ENCODE assay signal across 15 mouse cellular contexts in genomic region chr13:49156645-49157044, GRCm38 (mm10). TPM values are rescaled to one million over a fixed set of nuclear protein-coding genes. Genes with fewer than 3 reads are reported as not detected.
DNase-seq lines count a peak whose midpoint lies in the region; ATAC-seq and TF ChIP-seq lines count a peak whose summit lies in the region.
"Had no signal": no experiment of that assay in that cellular context is flagged by ENCODE, and none has a peak within 500 bp of the region (broad histone marks: within the 10 kb centered on the region; RNA-seq: fewer than 3 reads in every experiment).

No protein-coding gene starts in this region.

- H3K27ac ChIP-seq in gastrocnemius, adult 2 months, result no peak overlapping the region
- no peak overlapping the region for H3K27ac ChIP-seq in liver, postnatal 0 days (ENCODE audit: low read depth)
- H3K27ac ChIP-seq in liver, embryonic 11.5 days (ENCODE audit: low read depth, low read length), result no peak overlapping the region
- H3K27ac ChIP-seq: hindbrain, embryonic 10.5 days had no signal

- 71% methylated on average over 4 of the region's 4 CpGs for WGBS in liver, postnatal 0 days (ENCODE audit: insufficient replicate concordance)
- WGBS in liver, embryonic 11.5 days, result 68% methylated on average over 4 of the region's 4 CpGs

- H3K9me3 ChIP-seq in liver, postnatal 0 days (ENCODE audit: low read length), result no peaks in the 10 kb centered on the region
- no peaks in the 10 kb centered on the region for H3K9me3 ChIP-seq in liver, embryonic 11.5 days (ENCODE audit: control insufficient read depth, low read length)
- no peaks in the 10 kb centered on the region for H3K9me3 ChIP-seq in E14TG2a.4 (ENCODE audit: low read length)

- H3K4me2 ChIP-seq in liver, postnatal 0 days (ENCODE audit: low read depth, low read length), result no peak overlapping the region
- no peak overlapping the region for H3K4me2 ChIP-seq in liver, embryonic 11.5 days

- peak; percentile 52 for TF ChIP-seq CTCF in gastrocnemius, adult 2 months (IDR thresholded peaks at IDR 0.05)
- peak; percentile 54 for TF ChIP-seq CTCF in liver, postnatal 0 days (IDR thresholded peaks at IDR 0.05; ENCODE audit: low read depth)
- peak; percentile 99 for TF ChIP-seq CTCF in E14TG2a.4 (conservative IDR thresholded peaks at IDR 0.05; ENCODE audit: low read length)
- peak; percentile 34; the same call in 1 of the 2 replicates for TF ChIP-seq CTCF in brain, embryonic 14.5 days (IDR thresholded peaks at IDR 0.05; ENCODE audit: borderline replicate concordance, extremely low read depth, insufficient read depth, insufficient read length)

- intact Hi-C loops in gastrocnemius, adult 2 months (cut with DNase I), result no loop called here

- no peak for DNase-seq in gastrocnemius, adult 2 months
- DNase-seq in gastrocnemius, adult 8-10 months (ENCODE audit: low spot score in 2 of 2), result no peak
- DNase-seq in liver, postnatal 0 days, result no peak
- no peak for DNase-seq in liver, embryonic 11.5 days (ENCODE audit: low spot score)
- DNase-seq in brain, embryonic 14.5 days (ENCODE audit: low read depth), result no peak
- no peak for DNase-seq in natural killer cell, adult 2 months (ENCODE audit: low spot score in 2 of 2)
- DNase-seq: cerebellum, adult 9-10 months; kidney, adult 18-20 months; lung, adult 2 months; spleen, adult 18-20 months; thymus, adult 18-20 months had no signal

- no peak for TF ChIP-seq EP300 in liver, postnatal 0 days (IDR thresholded peaks at IDR 0.05; ENCODE audit: low read depth)

- no peak for TF ChIP-seq POLR2A in brain, embryonic 14.5 days (IDR thresholded peaks at IDR 0.05; ENCODE audit: borderline replicate concordance, extremely low read depth, insufficient read depth, insufficient read length, poor library complexity, severe bottlenecking)

- no peak overlapping the region for H3K9ac ChIP-seq in liver, postnatal 0 days (replicated peaks)
- no peak overlapping the region for H3K9ac ChIP-seq in liver, embryonic 11.5 days (ENCODE audit: low read depth, low read length)

- H3K27me3 ChIP-seq in liver, postnatal 0 days (ENCODE audit: insufficient read depth, low read length), result no peaks in the 10 kb centered on the region
- H3K27me3 ChIP-seq in liver, embryonic 11.5 days (replicated peaks; ENCODE audit: control insufficient read depth, insufficient read depth, low read length), result no peaks in the 10 kb centered on the region
- peaks cover 17% of the 10 kb centered on the region for H3K27me3 ChIP-seq in E14TG2a.4 (ENCODE audit: insufficient read depth, low read length)

- H3K36me3 ChIP-seq in liver, postnatal 0 days (replicated peaks; ENCODE audit: insufficient read depth, low read length), result no peaks in the 10 kb centered on the region
- no peaks in the 10 kb centered on the region for H3K36me3 ChIP-seq in liver, embryonic 11.5 days (ENCODE audit: control insufficient read depth, insufficient read depth, low read length)
- H3K36me3 ChIP-seq in E14TG2a.4 (ENCODE audit: insufficient read depth, low read length), result no peaks in the 10 kb centered on the region
- H3K36me3 ChIP-seq: hindbrain, embryonic 10.5 days had no signal

- ATAC-seq in liver, postnatal 0 days, result no peak
- no peak for ATAC-seq in liver, embryonic 11.5 days (replicated peaks; ENCODE audit: low FRiP score)

- H3K4me1 ChIP-seq in liver, postnatal 0 days (ENCODE audit: insufficient read depth), result peaks cover 6% of the 10 kb centered on the region
- no peaks in the 10 kb centered on the region for H3K4me1 ChIP-seq in liver, embryonic 11.5 days (replicated peaks; ENCODE audit: control insufficient read depth, insufficient read depth, low read length)
- peaks cover 19% of the 10 kb centered on the region for H3K4me1 ChIP-seq in E14TG2a.4 (replicated peaks; ENCODE audit: low read depth, low read length)
- H3K4me1 ChIP-seq: hindbrain, embryonic 10.5 days had no signal

- H3K4me3 ChIP-seq in gastrocnemius, adult 2 months, result no peak overlapping the region
- H3K4me3 ChIP-seq in liver, postnatal 0 days (ENCODE audit: low read depth, low read length), result no peak overlapping the region
- no peak overlapping the region for H3K4me3 ChIP-seq in liver, embryonic 11.5 days (ENCODE audit: low read depth, low read length)
- H3K4me3 ChIP-seq in E14TG2a.4 (replicated peaks; ENCODE audit: low read length), result no peak overlapping the region
- H3K4me3 ChIP-seq: hindbrain, embryonic 10.5 days; megakaryocyte, embryonic 14.5 days; myocyte had no signal

RNA-seq across cellular contexts. Expression of gene Wnk2, which starts 8.8 kb away (rescaled TPM):
- total RNA-seq in gastrocnemius, adult 2 months (2021), result 10 to 100 TPM; 58.9 to 99.2 TPM
- total RNA-seq in gastrocnemius, adult 8-10 months (2022), result 10 to 100 TPM; 81.6 to 86.2 (median 81.9) TPM
- 0.13 and 0.15 TPM in 2 replicates for polyA plus RNA-seq in liver, postnatal 0 days (2015; fragmentation: Nextera tagmentation; extraction: Ambion mirVana)
- 0.34 and 0.45 TPM in 2 replicates for polyA plus RNA-seq in liver, embryonic 11.5 days (2014; fragmentation: Nextera tagmentation; extraction: Ambion mirVana)
- polyA plus RNA-seq in brain, embryonic 14.5 days (2012; rRNA removed), result 49.0 and 86.7 TPM in 2 replicates
- polyA plus RNA-seq: myocyte had no signal

RNA-seq across cellular contexts. Expression of gene Ninj1, which starts 30.6 kb away (rescaled TPM):
- total RNA-seq in gastrocnemius, adult 2 months (2021), result 10 to 100 TPM; 17.2 to 18.7 TPM
- 10 to 100 TPM; 15.4 to 22.5 (median 19.0) TPM for total RNA-seq in gastrocnemius, adult 8-10 months (2022)
- polyA plus RNA-seq in liver, postnatal 0 days (2015; fragmentation: Nextera tagmentation; extraction: Ambion mirVana), result 106 and 118 TPM in 2 replicates
- polyA plus RNA-seq in liver, embryonic 11.5 days (2014; fragmentation: Nextera tagmentation; extraction: Ambion mirVana), result 54.2 and 59.8 TPM in 2 replicates
- polyA plus RNA-seq in brain, embryonic 14.5 days (2012; rRNA removed), result 22.5 and 26.7 TPM in 2 replicates

RNA-seq across cellular contexts. Expression of gene Card19, which starts 59.2 kb away (rescaled TPM):
- total RNA-seq in gastrocnemius, adult 2 months (2021), result 100 to 1,000 TPM; 113 to 123 TPM
- 100 to 1,000 TPM; 121 to 134 (median 131) TPM for total RNA-seq in gastrocnemius, adult 8-10 months (2022)
- 31.8 and 32.3 TPM in 2 replicates for polyA plus RNA-seq in liver, postnatal 0 days (2015; fragmentation: Nextera tagmentation; extraction: Ambion mirVana)
- polyA plus RNA-seq in liver, embryonic 11.5 days (2014; fragmentation: Nextera tagmentation; extraction: Ambion mirVana), result 23.1 and 26.2 TPM in 2 replicates
- polyA plus RNA-seq in brain, embryonic 14.5 days (2012; rRNA removed), result 26.2 and 26.9 TPM in 2 replicates

Comparison
In these comparisons a context has a peak if more than half of its experiments do, and no peak if none do; other contexts are left out.
1. CTCF ChIP-seq: peak in every context shown above with its lines; median percentile 99 in E14TG2a.4; 54 in liver, postnatal 0 days; 52 in gastrocnemius, adult 2 months; 34 in brain, embryonic 14.5 days.
2. RNA of gene Wnk2, which starts 8.8 kb away (polyA plus RNA-seq): 49.0 to 86.7 TPM in brain, embryonic 14.5 days; 0.34 to 0.45 TPM in liver, embryonic 11.5 days and 0.13 to 0.15 TPM in liver, postnatal 0 days; every median in the first group is over 10 times any median in the second.